Mouse (Mus musculus): ENCODE results near the gene Adora2b.

- no peak for TF ChIP-seq CTCF (IDR thresholded peaks at IDR 0.05; ENCODE audit: insufficient read depth, low read depth, low read length)
- TF ChIP-seq POLR2A (IDR thresholded peaks at IDR 0.05; ENCODE audit: insufficient read depth, low read depth, low read length) = no peak
These were observed 39.7 kb upstream of the Adora2b start for GRCm38 (mm10) chr11:62209111-62209510.

Measured in olfactory bulb, adult 2 months (tissue).